Mouse (Mus musculus) bone marrow macrophage, adult 2 months (primary cell): Measurements from ENCODE around the gene Celf6.

Source experiments
- CTCF ChIP-seq: IDR thresholded peaks from 2 replicates; pipeline ENCODE4 v1.5.1; 2012; ENCODE audit warnings: low read depth, mild to moderate bottlenecking, low read length, moderate library complexity
- POLR2A ChIP-seq: IDR thresholded peaks from 2 replicates; pipeline ENCODE4 v1.6.1; 2012; ENCODE audit warnings: mild to moderate bottlenecking, low read depth, low read length, borderline replicate concordance

GRCm38 (mm10) chr9:59539441-59540137 lies 38.1 kb upstream of the Celf6 start, which contains the start of the genes Hexa and Tmem202:
- TF ChIP-seq CTCF, result no peak
- TF ChIP-seq POLR2A, result no peak; the same call in 1 of the 2 replicates
